Mouse (Mus musculus) heart, postnatal 10 days (tissue): ENCODE measurements around the gene Ptprc. TPM values are rescaled to one million over a fixed set of nuclear protein-coding genes. Genes with fewer than 3 reads are reported as not detected.

ENCODE experiments used
- DNase-seq, 2 experiments: peaks; one replicate each; pipeline ENCODE4 v3.0.0; 2021
- intact Hi-C: fragments of 180-260 bp; cut with DNase I; formaldehyde crosslinking; loops from one replicate; pipeline ENCODE4 v1.15.1; 2025
- total RNA-seq, 2 experiments: library from RNA; stranded (reverse); gene quantifications; 2 replicates each; pipeline ENCODE4 v1.2.3; 2021

Gene Ptprc
- 1 to 10 TPM; 4.5 to 5.5 TPM for total RNA-seq

GRCm38 (mm10) chr1:138175494-138175893 is at the start of gene Ptprc:
TSS of gene Ptprc (minus strand) at chr1:138175708.
- intact Hi-C loops: no loop called here

GRCm38 (mm10) chr1:138214736-138215458 is 39.4 kb upstream of the Ptprc start:
- intact Hi-C loops: no loop called here
- no peak for DNase-seq

More at GRCm38 (mm10) chr1:138175494-138175893, at the start of gene Ptprc:
- no peak for DNase-seq

- intact Hi-C loops: no loop called here
- DNase-seq: no peak
Measured at GRCm38 (mm10) chr1:138210387-138211024, 35.0 kb upstream of the Ptprc start.

GRCm38 (mm10) chr1:138209751-138210150 is 34.2 kb upstream of the Ptprc start:
- peak; percentile 6 to 14 for DNase-seq
- intact Hi-C loops: no loop called here

GRCm38 (mm10) chr1:138206041-138206440 is 30.5 kb upstream of the Ptprc start:
- no peak for DNase-seq
- intact Hi-C loops: no loop called here

GRCm38 (mm10) chr1:138191689-138192508 is 16.4 kb upstream of the Ptprc start:
- intact Hi-C loops: no loop called here
- DNase-seq: peak; percentile 35 to 43

- DNase-seq: no peak
- intact Hi-C loops: no loop called here
Measured at GRCm38 (mm10) chr1:138188131-138188530, 12.6 kb upstream of the Ptprc start.

GRCm38 (mm10) chr1:138185904-138186303 is 10.4 kb upstream of the Ptprc start:
- intact Hi-C loops: no loop called here
- no peak for DNase-seq

- intact Hi-C loops: no loop called here
- no peak for DNase-seq
Measured at GRCm38 (mm10) chr1:138180081-138180480, 4.6 kb upstream of the Ptprc start.

GRCm38 (mm10) chr1:138174705-138175492 is 609 bp downstream of the Ptprc start:
- no peak for DNase-seq
- intact Hi-C loops: no loop called here

GRCm38 (mm10) chr1:138174143-138174542 is 1.4 kb downstream of the Ptprc start:
- no peak for DNase-seq
- intact Hi-C loops: no loop called here

GRCm38 (mm10) chr1:138173669-138174068 is 1.8 kb downstream of the Ptprc start:
- intact Hi-C loops: no loop called here
- DNase-seq: no peak

- DNase-seq: no peak
- intact Hi-C loops: no loop called here
Measured at GRCm38 (mm10) chr1:138172547-138172946, 3.0 kb downstream of the Ptprc start.

GRCm38 (mm10) chr1:138172096-138172495 is 3.4 kb downstream of the Ptprc start:
- no peak for DNase-seq
- intact Hi-C loops: no loop called here

- intact Hi-C loops: no loop called here
Measured at GRCm38 (mm10) chr1:138166233-138166771, 9.2 kb downstream of the Ptprc start.

GRCm38 (mm10) chr1:138162638-138163037 is 12.9 kb downstream of the Ptprc start:
- no peak for DNase-seq
- intact Hi-C loops: no loop called here

More at GRCm38 (mm10) chr1:138166233-138166771, 9.2 kb downstream of the Ptprc start:
- no peak for DNase-seq

GRCm38 (mm10) chr1:138158921-138159320 is 16.6 kb downstream of the Ptprc start:
- DNase-seq: peak in 1 of 2 experiments; percentile 13

GRCm38 (mm10) chr1:138158236-138158635 is 17.3 kb downstream of the Ptprc start:
- no peak for DNase-seq
- intact Hi-C loops: no loop called here

More at GRCm38 (mm10) chr1:138158921-138159320, 16.6 kb downstream of the Ptprc start:
- intact Hi-C loops: no loop called here

GRCm38 (mm10) chr1:138157709-138158108 is 17.8 kb downstream of the Ptprc start:
- DNase-seq: no peak

GRCm38 (mm10) chr1:138157008-138157407 is 18.5 kb downstream of the Ptprc start:
- intact Hi-C loops: no loop called here
- no peak for DNase-seq

More at GRCm38 (mm10) chr1:138157709-138158108, 17.8 kb downstream of the Ptprc start:
- intact Hi-C loops: no loop called here
